Mouse (Mus musculus): ENCODE data around the gene Pdcd6ip.
"Not testable (repeated sequence)": the region's sequence is repeated elsewhere in the genome, so short reads cannot be mapped to it uniquely, and the experiment has no call there.

Gene Pdcd6ip

GRCm38 (mm10) chr9:113707481-113708360, at the start of gene Pdcd6ip:
TSS of gene Pdcd6ip (minus strand) at chr9:113708259.
- DNase-seq (ENCODE audit: low spot score in 2 of 2): peak; percentile 95 to 96

DNA sequence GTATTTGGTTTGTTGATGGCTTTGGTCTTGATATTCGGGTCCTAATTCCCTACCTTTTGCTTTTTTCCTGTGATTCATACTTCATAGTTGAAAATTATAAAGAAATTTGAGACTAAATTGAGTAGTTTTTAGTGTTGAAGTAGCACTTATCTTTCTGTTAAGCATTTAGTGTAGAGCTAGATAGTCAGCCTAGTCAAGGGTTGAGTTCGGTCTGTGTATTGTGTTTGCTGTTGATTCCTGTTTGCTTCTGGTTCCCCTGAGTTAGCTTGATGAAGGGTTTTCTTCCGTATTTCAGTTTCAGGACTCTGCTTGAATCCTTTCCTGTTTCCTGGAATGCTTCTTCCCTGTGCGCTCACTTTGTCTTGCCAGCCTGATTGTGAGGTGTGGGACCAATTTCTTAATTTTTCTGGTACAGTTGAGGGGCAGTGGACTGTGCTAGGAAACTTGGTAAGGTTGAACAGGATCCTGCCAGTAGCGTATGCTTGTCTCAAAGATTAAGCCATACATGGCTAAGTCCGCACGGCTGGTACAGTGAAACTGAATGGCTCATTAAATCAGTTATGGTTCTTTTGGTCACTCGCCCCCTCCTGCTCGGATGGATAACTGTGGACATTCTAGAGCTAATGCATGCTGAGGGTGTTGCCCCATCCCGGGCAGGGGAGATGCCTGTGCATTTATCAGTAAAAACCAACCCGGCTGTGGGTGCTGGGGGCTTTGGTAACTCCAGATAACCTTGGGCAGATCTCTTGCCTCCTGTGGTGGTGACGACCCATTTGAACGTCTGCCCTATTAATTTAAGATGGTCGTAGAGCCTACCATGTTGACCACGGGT, 48.0 kb upstream of the Pdcd6ip start:
- DNase-seq (ENCODE audit: low spot score in 2 of 2): no peak

- no peak for DNase-seq (ENCODE audit: low spot score in 2 of 2)
Measured at GRCm38 (mm10) chr9:113749356-113749755, 41.3 kb upstream of the Pdcd6ip start.

- no peak for DNase-seq (ENCODE audit: low spot score in 2 of 2)
Measured at GRCm38 (mm10) chr9:113743291-113743690, 35.2 kb upstream of the Pdcd6ip start.

DNA sequence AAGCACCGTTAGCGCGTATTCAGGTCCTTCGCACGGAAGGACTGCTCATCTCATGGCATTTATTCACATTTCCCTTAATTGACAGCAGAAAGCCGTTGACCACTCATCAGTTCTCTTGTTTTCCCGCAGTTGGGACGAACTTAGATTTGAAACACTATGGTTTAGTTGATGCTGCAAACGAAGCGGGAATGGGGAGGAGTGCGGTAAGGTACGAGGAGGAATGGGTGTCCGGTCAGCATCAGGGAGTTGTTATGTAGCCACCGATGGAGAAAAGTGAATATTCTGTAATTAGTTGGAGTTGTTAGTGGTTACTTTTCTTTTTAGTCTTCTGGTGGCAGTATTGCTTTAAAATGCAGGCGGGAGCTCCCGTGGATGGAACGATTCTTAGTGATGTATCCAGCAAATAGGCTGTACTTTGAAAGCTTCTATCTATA, 34.3 kb upstream of the Pdcd6ip start:
- peak; percentile 56 to 64 for DNase-seq (ENCODE audit: low spot score in 2 of 2)

GRCm38 (mm10) chr9:113741637-113742137, 33.6 kb upstream of the Pdcd6ip start:
- DNase-seq (ENCODE audit: low spot score in 2 of 2): peak in 1 of 2 experiments; percentile 49

- DNase-seq (ENCODE audit: low spot score in 2 of 2): peak; percentile 84 to 85
Measured at GRCm38 (mm10) chr9:113741108-113741636, 33.1 kb upstream of the Pdcd6ip start, which contains the start of gene Clasp2. TSS of gene Clasp2 (plus strand) at chr9:113741473.

DNA sequence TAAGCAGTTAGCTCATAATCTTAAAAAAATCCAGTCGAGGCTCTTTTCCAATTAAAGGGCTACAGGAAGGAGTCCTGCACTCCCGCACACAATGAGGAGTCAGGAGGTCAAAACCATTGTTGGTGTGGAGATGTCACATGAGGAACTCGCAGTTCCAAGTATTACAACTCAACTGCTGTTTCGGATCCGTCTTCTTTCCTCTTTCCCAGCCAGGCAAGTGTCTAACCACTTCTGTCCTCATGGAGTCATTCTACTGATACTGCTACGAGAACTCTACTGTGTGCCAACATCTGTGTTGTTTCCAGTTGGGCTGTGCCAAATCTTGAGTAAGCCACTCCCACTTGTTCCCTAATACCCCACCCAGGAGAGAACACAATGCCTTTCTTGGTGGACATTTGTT, 30.9 kb upstream of the Pdcd6ip start:
- no peak for DNase-seq (ENCODE audit: low spot score in 2 of 2)

GRCm38 (mm10) chr9:113738021-113738420, 30.0 kb upstream of the Pdcd6ip start:
- peak; percentile 30 to 57 for DNase-seq (ENCODE audit: low spot score in 2 of 2)

- DNase-seq (ENCODE audit: low spot score in 2 of 2): no peak
Measured at GRCm38 (mm10) chr9:113735920-113736319, 27.9 kb upstream of the Pdcd6ip start.

DNA sequence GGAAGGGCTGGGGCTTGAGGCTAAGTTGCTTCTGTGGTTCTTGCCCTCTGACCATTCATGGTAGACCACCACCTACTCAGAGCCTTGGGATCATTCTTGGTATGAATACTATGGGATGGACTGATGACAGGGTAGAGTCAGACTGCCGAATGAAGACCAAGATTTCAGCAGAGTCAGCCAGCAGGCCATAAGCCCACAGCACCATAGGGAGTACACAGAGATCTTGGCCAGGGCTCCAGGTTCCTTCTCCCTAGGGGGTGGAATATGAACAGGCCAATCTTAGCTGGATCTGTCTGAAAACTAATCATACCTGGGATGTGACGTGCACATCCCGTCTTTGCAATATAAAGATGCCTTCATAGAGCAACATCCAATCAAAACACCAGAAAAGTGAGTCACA, 23.5 kb upstream of the Pdcd6ip start:
- no peak for DNase-seq (ENCODE audit: low spot score in 2 of 2)

DNA sequence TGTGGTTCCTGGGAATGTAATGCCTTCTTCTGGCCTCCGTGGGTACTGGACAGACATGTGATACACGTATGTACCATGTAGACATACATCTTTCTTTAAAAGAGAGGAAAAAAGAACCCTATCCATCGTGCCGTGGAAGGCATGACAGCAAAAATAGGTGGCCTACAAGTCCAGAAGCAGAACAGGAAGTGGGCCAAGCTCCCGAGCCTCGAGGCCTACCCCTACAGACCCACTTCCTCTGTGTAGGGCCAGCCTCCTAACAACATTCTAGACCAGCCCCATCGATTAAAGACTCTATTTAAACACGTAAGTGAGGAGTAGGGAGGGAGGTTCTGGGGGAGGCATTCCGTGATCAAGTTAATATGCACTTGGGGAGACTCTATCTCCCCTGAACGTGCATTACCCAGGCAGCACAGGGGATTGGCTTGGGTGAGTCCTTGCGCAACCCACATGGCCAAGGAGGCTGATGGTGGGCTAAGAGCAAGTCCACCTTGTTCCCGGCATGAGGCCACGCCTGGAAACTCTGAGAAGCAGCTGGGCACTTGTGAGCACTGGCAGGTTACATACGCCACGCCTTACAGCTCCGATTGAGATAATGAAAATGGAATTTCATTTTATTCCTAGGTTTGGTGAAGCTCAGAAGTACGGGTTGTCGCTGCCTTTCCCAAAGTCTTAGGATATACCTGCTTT, 19.1 kb upstream of the Pdcd6ip start:
- DNase-seq (ENCODE audit: low spot score in 2 of 2): no peak

GRCm38 (mm10) chr9:113726131-113726530, 18.1 kb upstream of the Pdcd6ip start:
- DNase-seq (ENCODE audit: low spot score in 2 of 2): no peak

DNA sequence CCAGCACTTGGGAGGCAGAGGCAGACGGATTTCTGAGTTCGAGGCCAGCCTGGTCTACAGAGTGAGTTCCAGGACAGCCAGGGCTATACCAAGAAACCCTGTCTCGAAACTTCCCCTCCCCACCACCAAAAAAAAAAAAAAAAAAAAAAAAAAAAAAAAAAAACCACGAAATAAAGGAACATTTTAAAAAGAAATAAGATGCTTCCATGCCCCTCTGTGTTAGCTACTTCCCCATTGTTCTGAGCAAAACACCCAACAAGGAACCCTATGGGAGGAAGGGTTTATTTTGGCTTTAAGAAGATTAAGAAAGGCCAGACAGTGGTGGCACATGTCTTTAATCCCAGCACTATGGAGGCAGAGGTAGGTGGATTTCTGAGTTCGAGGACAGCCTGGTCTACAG, 17.6 kb upstream of the Pdcd6ip start:
- DNase-seq (ENCODE audit: low spot score in 2 of 2): not testable (repeated sequence)

GRCm38 (mm10) chr9:113724646-113725045, 16.6 kb upstream of the Pdcd6ip start:
- DNase-seq (ENCODE audit: low spot score in 2 of 2): no peak

- peak; percentile 58 to 61 for DNase-seq (ENCODE audit: low spot score in 2 of 2)
Measured at GRCm38 (mm10) chr9:113719063-113719462, 11.0 kb upstream of the Pdcd6ip start.

DNA sequence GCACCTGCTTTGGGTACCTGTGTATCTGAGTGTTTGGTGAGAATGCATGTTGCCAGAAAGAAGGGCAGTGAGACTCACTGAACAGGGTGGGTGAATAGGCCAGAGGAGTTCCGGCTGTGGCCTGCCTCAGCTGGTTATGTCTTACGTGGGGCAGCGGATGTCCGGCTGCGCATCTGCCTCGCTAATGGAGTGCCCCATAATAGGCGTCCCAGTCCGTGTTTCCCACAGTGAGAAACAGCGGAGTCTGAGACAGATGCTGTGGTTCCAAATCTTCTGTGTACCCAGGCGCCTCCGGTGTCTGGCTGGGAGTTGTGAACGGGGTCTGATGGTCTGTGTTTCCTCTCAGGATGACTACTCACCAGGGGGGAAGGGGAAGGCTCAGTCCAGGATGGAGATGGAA, 2.8 kb upstream of the Pdcd6ip start:
- DNase-seq (ENCODE audit: low spot score in 2 of 2): no peak

- DNase-seq (ENCODE audit: low spot score in 2 of 2): no peak
Measured at GRCm38 (mm10) chr9:113708361-113709280, 562 bp upstream of the Pdcd6ip start.

- DNase-seq (ENCODE audit: low spot score in 2 of 2): no peak
Measured at GRCm38 (mm10) chr9:113706841-113707240, 1.2 kb downstream of the Pdcd6ip start.

- DNase-seq (ENCODE audit: low spot score in 2 of 2): no peak
Measured at GRCm38 (mm10) chr9:113706108-113706507, 2.0 kb downstream of the Pdcd6ip start.
